Mouse (Mus musculus) forebrain, embryonic 13.5 days (tissue): ENCODE measurements at regions not wholly inside any gene's neighbourhood (a gene's known extent, or its start where the extent isn't known, plus 50 kb on each side); places are given as distances from the start of the nearest gene placed in this dataset.
"Not testable (repeated sequence)": the region's sequence is repeated elsewhere in the genome, so short reads cannot be mapped to it uniquely, and the experiment has no call there.

ENCODE experiments used
- ATAC-seq: fragments of 200-750 bp; cut with Nextera tagmentation; 2 replicates; pipeline ENCODE4 v1.8.0; 2017
- H3K27ac ChIP-seq: fragments of 300-500 bp; sonication (generic); 2 replicates; pipeline ENCODE4 v1.5.1; 2015; ENCODE audit warnings: inconsistent platforms, mild to moderate bottlenecking, moderate library complexity
- H3K27me3 ChIP-seq: fragments of 300-500 bp; sonication (generic); 2 replicates; pipeline ENCODE4 v1.6.1; 2015; ENCODE audit warnings: mild to moderate bottlenecking, inconsistent platforms
- H3K36me3 ChIP-seq: fragments of 300-500 bp; sonication (generic); 2 replicates; pipeline ENCODE4 v1.6.1; 2015; ENCODE audit warnings: mild to moderate bottlenecking, inconsistent platforms; ENCODE audit not compliant: poor library complexity, severe bottlenecking
- H3K4me1 ChIP-seq: fragments of 300-500 bp; sonication (generic); 2 replicates; pipeline ENCODE4 v1.6.1; 2015; ENCODE audit warnings: inconsistent platforms
- H3K4me2 ChIP-seq: fragments of 300-500 bp; sonication (generic); 2 replicates; pipeline ENCODE4 v1.6.1; 2015; ENCODE audit warnings: inconsistent platforms, mild to moderate bottlenecking, moderate library complexity
- H3K4me3 ChIP-seq: fragments of 300-500 bp; sonication (generic); 2 replicates; pipeline ENCODE4 v1.5.1; 2015; ENCODE audit warnings: mild to moderate bottlenecking, inconsistent platforms
- H3K9ac ChIP-seq: fragments of 300-500 bp; sonication (generic); 2 replicates; pipeline ENCODE4 v1.6.1; 2015; ENCODE audit warnings: mild to moderate bottlenecking, inconsistent platforms
- H3K9me3 ChIP-seq: fragments of 300-500 bp; sonication (generic); replicated peaks from 2 replicates; pipeline ENCODE4 v1.6.1; 2016; ENCODE audit warnings: inconsistent platforms
- WGBS: fragments of 180-500 bp; shearing (Covaris S2); methylation state at CpG from one replicate; pipeline ENCODE4 v1.1.7; 2015; 5-methylcytosine and 5-hydroxymethylcytosine counted together

GRCm38 (mm10) chr11:14136142-14136541 lies 462.9 kb upstream of the Pom121l12 start:
- no peaks in the 10 kb centered on the region for H3K9me3 ChIP-seq
- H3K4me2 ChIP-seq = no peak overlapping the region

GRCm38 (mm10) chr11:14142376-14142775 lies 456.7 kb upstream of the Pom121l12 start:
- H3K36me3 ChIP-seq, H3K4me2 ChIP-seq, H3K4me1 ChIP-seq, H3K27me3 ChIP-seq, ATAC-seq, H3K4me3 ChIP-seq, H3K9me3 ChIP-seq, H3K27ac ChIP-seq, H3K9ac ChIP-seq: not testable (repeated sequence)
- 88% methylated on average over 3 of the region's 3 CpGs for WGBS

More at GRCm38 (mm10) chr11:14136142-14136541, 462.9 kb upstream of the Pom121l12 start:
- no peak for ATAC-seq
- Histone ChIP-seq H3K36me3 (no peaks in the 10 kb centered on the region), H3K4me1 (no peaks in the 10 kb centered on the region), H3K4me3 (no peak overlapping the region), H3K9ac (no peak overlapping the region), H3K27me3 (no peaks in the 10 kb centered on the region), H3K27ac (no peak overlapping the region)

- no peak overlapping the region for H3K4me2 ChIP-seq
- H3K4me3 ChIP-seq = no peak overlapping the region
- no peaks in the 10 kb centered on the region for H3K36me3 ChIP-seq
- H3K9me3 ChIP-seq = no peaks in the 10 kb centered on the region
- 92% methylated on average over 4 of the region's 4 CpGs for WGBS
- no peaks in the 10 kb centered on the region for H3K4me1 ChIP-seq
- no peaks in the 10 kb centered on the region for H3K27me3 ChIP-seq
- no peak overlapping the region for H3K27ac ChIP-seq
- no peak overlapping the region for H3K9ac ChIP-seq
- no peak for ATAC-seq
Observed at GRCm38 (mm10) chr11:14147639-14148038, 451.4 kb upstream of the Pom121l12 start.

GRCm38 (mm10) chr11:14159366-14159765 lies 439.7 kb upstream of the Pom121l12 start:
- H3K27me3 ChIP-seq = no peaks in the 10 kb centered on the region
- WGBS = 23% methylated on average over 3 of the region's 3 CpGs
- H3K36me3 ChIP-seq = no peaks in the 10 kb centered on the region
- ATAC-seq = no peak
- H3K9me3 ChIP-seq = no peaks in the 10 kb centered on the region
- H3K27ac ChIP-seq = no peak overlapping the region
- H3K4me3 ChIP-seq = no peak overlapping the region
- no peak overlapping the region for H3K9ac ChIP-seq
- H3K4me1 ChIP-seq = no peaks in the 10 kb centered on the region
- H3K4me2 ChIP-seq = no peak overlapping the region

- Histone ChIP-seq H3K9me3 (0 out of 2 replicates have a peak, but pooled peaks cover 3% of the 10 kb centered on the region), H3K9ac (no peak overlapping the region)
- 71% methylated on average over 6 of the region's 6 CpGs for WGBS
Observed at GRCm38 (mm10) chr11:14169478-14169877, 429.6 kb upstream of the Pom121l12 start.

GRCm38 (mm10) chr11:14174594-14174993 lies 424.5 kb upstream of the Pom121l12 start:
- 66% methylated on average over 2 of the region's 2 CpGs for WGBS
- H3K4me2 ChIP-seq = no peak overlapping the region
- H3K9ac ChIP-seq = no peak overlapping the region
- no peak overlapping the region for H3K4me3 ChIP-seq
- no peaks in the 10 kb centered on the region for H3K36me3 ChIP-seq
- H3K27me3 ChIP-seq = no peaks in the 10 kb centered on the region
- no peaks in the 10 kb centered on the region for H3K4me1 ChIP-seq
- 0 out of 2 replicates have a peak, but pooled peaks cover 3% of the 10 kb centered on the region for H3K9me3 ChIP-seq
- no peak overlapping the region for H3K27ac ChIP-seq
- no peak for ATAC-seq

More at GRCm38 (mm10) chr11:14169478-14169877, 429.6 kb upstream of the Pom121l12 start:
- Histone ChIP-seq H3K4me2 (no peak overlapping the region), H3K27me3 (no peaks in the 10 kb centered on the region), H3K36me3 (no peaks in the 10 kb centered on the region), H3K4me3 (no peak overlapping the region), H3K4me1 (no peaks in the 10 kb centered on the region), H3K27ac (no peak overlapping the region)
- ATAC-seq = no peak

GRCm38 (mm10) chr11:14182020-14182419 lies 417.1 kb upstream of the Pom121l12 start:
- no peaks in the 10 kb centered on the region for H3K9me3 ChIP-seq
- peaks cover 14% of the 10 kb centered on the region for H3K4me1 ChIP-seq
- WGBS = 0% methylated on average over 1 of the region's 1 CpGs
- peak; percentile 94 for ATAC-seq
- H3K9ac ChIP-seq = no peak overlapping the region
- no peaks in the 10 kb centered on the region for H3K36me3 ChIP-seq
- peak overlapping the region; percentile 14; the same call in 1 of the 2 replicates for H3K27ac ChIP-seq
- no peak overlapping the region for H3K4me3 ChIP-seq
- no peaks in the 10 kb centered on the region for H3K27me3 ChIP-seq
- no peak overlapping the region for H3K4me2 ChIP-seq

- no peak overlapping the region for H3K27ac ChIP-seq
- ATAC-seq = 0 out of 2 replicates have a peak, but pooled peaks have one; percentile 11
- H3K9ac ChIP-seq = no peak overlapping the region
- no peaks in the 10 kb centered on the region for H3K27me3 ChIP-seq
- no peaks in the 10 kb centered on the region for H3K36me3 ChIP-seq
- peaks cover 14% of the 10 kb centered on the region for H3K4me1 ChIP-seq
- H3K4me3 ChIP-seq = no peak overlapping the region
- H3K4me2 ChIP-seq = no peak overlapping the region
- 20% methylated on average over 3 of the region's 3 CpGs for WGBS
- H3K9me3 ChIP-seq = no peaks in the 10 kb centered on the region
Observed at GRCm38 (mm10) chr11:14182466-14182865, 416.6 kb upstream of the Pom121l12 start.

GRCm38 (mm10) chr11:14183258-14183968 lies 415.7 kb upstream of the Pom121l12 start:
- 26% methylated on average over 1 of the region's 1 CpGs for WGBS
- H3K9me3 ChIP-seq = no peaks in the 10 kb centered on the region
- no peak overlapping the region for H3K4me2 ChIP-seq
- no peaks in the 10 kb centered on the region for H3K27me3 ChIP-seq
- H3K36me3 ChIP-seq = no peaks in the 10 kb centered on the region
- peaks cover 14% of the 10 kb centered on the region for H3K4me1 ChIP-seq
- H3K27ac ChIP-seq = no peak overlapping the region
- no peak overlapping the region for H3K9ac ChIP-seq
- ATAC-seq = no peak
- no peak overlapping the region for H3K4me3 ChIP-seq

GRCm38 (mm10) chr11:14195081-14195480 lies 404.0 kb upstream of the Pom121l12 start:
- Histone ChIP-seq H3K9ac (no peak overlapping the region), H3K36me3 (no peaks in the 10 kb centered on the region), H3K4me2 (no peak overlapping the region), H3K4me3 (no peak overlapping the region), H3K27me3 (no peaks in the 10 kb centered on the region), H3K4me1 (no peaks in the 10 kb centered on the region), H3K27ac (no peak overlapping the region), H3K9me3 (no peaks in the 10 kb centered on the region)
- no peak for ATAC-seq
- WGBS = 85% methylated on average over 2 of the region's 2 CpGs
